Mouse (Mus musculus) megakaryocyte-erythroid progenitor cell, adult 5-6 weeks (primary cell): ENCODE measurements around the gene Ephb1. TPM values are rescaled to one million over a fixed set of nuclear protein-coding genes. Genes with fewer than 3 reads are reported as not detected.

Experiments used
- ATAC-seq: replicated peaks from 2 replicates; pipeline ENCODE4 v1.8.0; 2016; ENCODE audit warnings: mild to moderate bottlenecking, inconsistent platforms; ENCODE audit not compliant: severe bottlenecking, poor library complexity, low FRiP score, low TSS enrichment
- total RNA-seq, 2 experiments: library from RNA; stranded (forward) in 1 of 2; stranded (reverse) in 1 of 2; fragments of 200-1000, 215-1000 nt in 1 of 2; fragments of >200 nt in 1 of 2; fragmentation: Nextera tagmentation in 1 of 2; gene quantifications; 2 replicates each; pipeline ENCODE4 v1.2.3; 2014 to 2017

The Ephb1 gene
- total RNA-seq, 2 experiments from 2014 or later = 0.09 TPM; not detected in 1

DNA sequence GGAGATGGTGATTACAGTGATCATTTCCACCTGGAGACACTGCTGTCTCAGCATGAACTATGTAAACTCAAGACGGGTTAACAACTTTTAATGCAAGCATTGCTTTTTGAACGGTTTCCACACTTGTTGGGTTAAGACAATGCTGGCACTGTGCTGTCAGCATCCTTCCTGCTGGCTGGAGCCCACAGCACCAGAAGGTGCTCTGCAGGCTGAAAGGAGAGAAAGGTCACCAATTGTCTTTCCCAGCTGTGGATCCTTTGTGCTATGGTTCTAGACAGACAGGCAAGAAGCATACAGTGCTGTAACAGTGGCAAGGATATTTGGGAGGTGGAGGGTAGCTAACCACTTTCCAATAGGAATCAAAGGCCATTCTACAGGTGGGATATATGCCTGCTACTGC lies 328.4 kb downstream of the Ephb1 start:
- no peak for ATAC-seq

DNA sequence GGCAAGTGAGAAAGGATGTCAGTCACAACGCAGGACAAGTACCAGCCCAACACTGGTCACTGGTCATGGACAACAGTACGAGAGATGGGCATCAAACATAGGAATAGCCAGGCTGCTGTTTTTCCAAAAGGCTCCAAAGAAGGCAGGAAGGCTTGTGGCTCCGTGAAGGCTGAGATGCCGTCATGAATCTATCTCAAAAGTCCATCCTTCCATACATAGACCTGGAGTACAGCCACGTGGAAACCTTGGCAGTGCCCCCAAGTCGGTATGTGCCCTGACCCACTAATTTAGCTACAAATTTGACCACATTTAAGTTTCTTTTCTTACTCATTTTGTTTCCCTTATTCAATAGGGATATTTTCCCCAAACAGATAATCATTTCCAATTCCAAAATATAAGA lies 329.4 kb downstream of the Ephb1 start:
- no peak for ATAC-seq

DNA sequence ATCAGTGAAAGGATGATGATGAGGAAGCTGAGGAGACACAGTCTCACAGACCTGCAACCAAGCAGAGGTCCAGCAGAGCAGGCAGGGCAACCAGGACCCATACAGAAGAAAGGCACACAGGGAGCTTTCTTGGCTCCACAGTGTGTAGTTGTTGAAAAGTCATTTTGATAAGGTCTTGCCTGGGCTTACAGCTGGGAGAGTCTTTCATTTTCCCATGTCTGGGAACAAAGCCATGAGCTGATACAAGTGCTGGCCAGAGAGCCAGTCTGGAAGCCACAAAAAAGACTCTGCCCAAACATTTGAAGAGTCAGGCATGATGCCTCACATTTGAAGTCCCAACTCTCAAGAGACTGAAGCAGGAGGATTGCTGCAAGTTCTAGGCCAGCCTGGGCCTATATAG lies 339.0 kb downstream of the Ephb1 start:
- no peak for ATAC-seq

DNA sequence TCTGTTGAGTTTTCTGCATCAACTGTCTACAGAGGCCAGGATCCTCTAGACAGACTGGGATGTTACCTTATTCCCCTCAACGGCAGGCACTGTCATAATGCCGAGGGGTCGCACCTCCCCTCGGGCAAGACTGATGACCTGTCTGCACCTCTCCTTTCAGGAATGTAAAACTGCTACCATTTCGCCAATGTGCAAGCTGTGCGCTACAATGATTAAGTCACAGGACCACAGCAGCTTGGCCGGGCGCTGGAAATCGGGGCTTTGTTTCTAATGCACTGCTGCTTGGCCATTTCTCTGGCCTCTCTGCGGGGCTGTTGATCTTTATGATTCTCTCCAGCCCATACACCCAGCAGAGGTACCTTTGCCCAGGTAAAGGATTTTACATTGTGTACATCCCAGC lies 346.8 kb downstream of the Ephb1 start:
- no peak for ATAC-seq

DNA sequence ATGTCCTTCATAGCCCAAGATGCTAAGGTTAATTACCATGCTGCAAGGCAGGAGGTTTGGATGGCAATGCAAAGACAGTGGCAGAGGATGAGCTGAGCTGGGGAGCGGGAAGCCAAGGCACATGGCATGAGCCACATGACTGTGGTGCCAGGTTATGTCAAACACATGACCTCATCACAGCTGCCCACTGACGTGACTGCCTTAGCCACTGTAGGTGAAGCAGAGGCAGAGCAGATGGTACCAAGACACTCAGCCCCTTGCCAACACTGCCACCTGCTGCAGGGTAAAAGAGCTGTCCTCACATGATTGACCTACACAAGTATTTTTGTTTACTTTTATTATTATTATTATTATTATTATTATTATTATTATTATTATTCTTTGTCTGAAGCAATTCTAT lies 348.0 kb downstream of the Ephb1 start:
- peak; percentile 93 for ATAC-seq

DNA sequence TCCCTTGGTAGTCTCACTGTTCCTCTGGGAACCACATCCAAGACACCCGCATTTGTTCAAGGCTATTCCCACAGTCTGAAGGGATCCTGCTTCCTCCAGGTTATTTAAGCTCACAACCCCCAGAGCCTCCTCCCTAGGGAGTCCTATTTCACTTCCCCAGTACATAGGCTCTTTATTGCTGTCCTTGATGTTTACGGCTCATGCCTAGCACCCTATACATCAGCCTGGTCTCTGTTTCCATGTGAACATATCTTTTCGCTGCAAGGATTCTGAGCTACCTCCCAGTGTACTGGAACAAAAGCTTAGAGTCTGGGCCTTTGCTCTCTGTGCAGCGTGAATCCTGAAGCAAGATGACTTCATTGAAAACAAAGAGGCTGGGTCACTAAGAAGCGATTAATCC lies 351.6 kb downstream of the Ephb1 start:
- ATAC-seq = no peak

DNA sequence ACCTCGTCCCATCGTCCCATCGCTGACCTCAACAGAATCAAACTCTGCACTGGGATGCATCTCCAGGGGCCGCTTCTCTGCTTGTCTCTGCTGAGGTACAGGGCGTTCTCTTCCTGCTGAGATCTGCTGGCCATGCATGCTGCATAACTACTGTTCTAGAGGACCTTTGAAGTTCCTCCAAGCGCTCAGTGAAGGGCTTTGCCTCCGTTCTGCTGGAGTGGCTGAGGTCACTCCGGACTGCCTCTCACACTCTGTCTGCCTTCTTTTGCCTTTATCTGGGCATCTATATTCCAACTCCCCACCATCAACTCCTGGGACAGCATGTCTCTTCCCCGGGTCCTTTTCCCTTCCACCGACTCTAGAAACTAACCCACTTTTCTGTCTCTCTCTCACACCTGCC lies 352.3 kb downstream of the Ephb1 start:
- ATAC-seq = no peak

DNA sequence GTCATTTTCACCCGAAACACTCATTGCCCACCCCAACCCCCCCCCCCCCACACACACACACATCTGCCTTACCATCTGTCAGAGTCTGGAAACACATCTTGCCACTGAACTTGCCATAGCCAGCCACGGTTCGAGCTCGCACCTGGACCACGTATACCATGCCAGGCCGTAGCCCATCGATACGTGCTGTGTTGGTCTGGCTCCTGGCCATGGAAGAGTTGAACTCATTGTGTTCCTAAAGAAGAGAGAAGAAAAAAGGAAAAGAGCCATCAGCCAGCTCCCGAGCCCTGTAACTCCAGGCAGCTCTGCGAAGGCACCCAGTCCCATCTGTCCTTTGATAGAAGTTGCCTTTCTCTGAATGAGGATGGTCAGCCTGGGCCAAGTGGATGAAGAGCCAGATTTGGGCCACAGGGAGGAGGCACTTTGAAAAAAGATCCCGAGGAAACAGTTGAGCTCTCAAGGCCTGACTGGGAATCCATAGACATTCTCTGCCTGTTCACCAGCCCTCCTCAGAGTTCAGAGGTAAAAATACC lies 352.8 kb downstream of the Ephb1 start:
- ATAC-seq = no peak

DNA sequence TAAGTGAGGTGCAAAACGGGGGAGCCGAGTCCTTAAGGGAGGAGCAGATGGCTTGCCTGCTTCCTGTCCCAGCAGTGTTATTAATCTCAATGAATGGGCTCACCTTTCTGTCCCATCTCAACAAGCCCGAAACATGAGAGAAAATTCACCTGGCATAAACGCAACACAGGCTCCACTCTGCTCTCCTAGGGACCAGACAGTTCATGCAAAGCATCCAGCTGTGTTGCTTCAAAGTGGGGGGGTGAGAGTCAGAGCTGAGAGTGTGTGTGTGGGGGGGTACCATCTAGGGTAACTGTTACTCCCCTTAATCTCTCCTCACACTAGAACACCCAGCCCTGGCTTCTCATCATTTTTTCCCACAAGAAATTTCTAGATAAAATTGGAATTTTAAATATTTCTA lies 354.8 kb downstream of the Ephb1 start:
- no peak for ATAC-seq

DNA sequence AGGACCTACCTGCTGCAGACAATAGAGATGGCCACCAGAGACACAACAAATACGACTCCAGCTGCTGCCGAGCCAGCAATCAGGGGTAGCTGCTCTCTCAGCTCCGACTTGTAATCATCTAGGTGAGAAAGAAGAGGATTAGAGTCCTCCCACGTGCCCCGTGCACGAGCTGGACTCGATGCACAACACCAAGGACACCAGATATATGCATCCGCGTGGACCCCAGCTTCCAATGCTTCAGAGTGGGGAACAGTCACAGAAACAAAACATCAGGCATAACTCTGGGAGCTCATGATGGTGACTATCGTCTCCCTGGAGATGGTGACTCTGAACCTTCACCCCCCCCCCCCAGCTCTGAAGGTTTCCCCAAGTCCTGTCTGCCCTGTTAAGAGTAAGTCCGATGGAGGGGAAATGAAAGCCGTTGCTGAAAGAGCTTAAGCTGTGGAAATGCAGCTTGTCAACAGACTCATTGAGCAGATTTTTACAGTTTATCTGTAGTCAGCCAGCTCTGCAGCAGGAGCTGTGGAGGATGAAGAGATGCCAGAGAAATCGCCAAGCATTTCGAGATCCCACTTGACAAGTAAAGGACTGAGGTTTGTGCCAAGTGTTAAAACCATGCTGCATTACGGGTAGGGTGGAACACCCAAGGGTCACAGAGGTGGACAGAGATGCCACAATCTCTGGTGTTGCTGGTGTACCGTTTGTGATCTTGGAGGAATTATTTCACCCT lies 357.6 kb downstream of the Ephb1 start:
- no peak for ATAC-seq

DNA sequence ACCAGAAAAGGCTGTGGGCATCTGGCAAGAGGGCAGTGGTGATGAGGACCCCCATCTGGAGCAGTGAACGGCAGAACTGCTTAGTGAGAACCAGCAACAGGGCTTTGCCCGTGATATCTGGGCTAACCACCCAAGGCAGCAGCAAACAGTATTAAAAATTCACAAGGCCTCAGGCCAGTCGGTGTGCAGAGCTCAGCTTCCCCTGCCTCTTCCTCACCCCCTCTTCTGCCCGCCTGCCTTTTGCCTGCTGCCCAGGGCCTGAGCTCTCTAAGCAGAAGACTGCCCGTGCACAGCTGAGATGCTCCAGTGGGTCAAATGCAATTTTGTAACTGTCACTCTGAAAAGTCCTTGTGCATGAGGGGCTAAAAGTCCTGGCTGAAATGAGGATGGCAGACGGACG lies 358.3 kb downstream of the Ephb1 start:
- ATAC-seq = peak; percentile 9; the same call in 1 of the 2 replicates

DNA sequence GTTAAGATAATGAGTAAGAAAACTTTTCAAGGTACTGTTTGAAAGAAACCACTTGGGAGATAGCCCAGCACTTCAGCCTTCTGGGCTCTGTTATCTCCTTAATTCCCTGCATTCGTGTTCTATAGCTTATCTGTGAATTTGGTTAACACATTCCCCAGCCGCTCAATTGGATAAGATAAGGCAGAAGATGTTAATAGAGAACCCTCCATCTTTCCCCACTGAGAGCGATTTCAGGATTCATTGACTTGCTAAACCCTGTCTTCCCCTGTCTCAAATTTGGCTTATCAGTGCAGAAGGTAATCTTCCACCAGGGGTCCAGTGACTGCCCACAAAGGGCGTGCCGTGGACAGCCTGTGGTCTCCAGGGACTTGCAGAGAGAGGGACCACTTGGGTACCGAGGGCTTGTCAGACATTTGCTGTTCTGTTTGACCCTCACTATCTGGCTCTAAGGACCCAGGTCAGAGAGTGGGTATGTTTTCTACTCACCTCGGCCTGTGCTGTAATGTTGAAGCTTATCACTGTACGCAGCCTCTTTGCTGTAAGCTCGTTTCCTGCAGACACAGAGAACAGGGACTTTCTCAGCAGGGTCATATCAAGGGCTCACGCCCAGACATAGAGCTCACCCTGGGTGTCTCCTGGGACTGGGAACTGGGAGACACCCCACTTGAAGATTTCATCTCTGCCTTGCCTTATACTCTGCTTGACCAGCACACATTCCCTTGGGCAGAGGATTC lies 358.9 kb downstream of the Ephb1 start:
- ATAC-seq = peak; percentile 92

DNA sequence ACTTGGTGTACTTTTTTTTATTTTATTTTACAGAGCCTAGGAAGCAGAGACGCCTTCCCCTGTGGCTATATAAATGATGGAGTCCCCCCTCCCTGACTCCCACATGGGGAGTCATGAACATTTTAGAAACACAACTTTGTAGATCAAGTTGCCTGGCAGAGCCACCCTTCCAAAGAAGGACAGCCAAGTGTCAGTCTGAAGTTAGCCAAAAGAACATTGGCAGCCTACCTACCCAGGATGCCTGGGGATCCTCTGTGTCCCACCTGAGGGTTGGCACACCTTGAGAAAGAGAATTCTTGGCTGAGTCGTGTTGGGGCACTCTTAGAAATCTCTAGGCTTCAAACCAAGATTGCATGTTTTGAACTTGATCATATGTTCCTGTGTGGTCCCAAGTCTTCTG lies 360.4 kb downstream of the Ephb1 start:
- no peak for ATAC-seq

DNA sequence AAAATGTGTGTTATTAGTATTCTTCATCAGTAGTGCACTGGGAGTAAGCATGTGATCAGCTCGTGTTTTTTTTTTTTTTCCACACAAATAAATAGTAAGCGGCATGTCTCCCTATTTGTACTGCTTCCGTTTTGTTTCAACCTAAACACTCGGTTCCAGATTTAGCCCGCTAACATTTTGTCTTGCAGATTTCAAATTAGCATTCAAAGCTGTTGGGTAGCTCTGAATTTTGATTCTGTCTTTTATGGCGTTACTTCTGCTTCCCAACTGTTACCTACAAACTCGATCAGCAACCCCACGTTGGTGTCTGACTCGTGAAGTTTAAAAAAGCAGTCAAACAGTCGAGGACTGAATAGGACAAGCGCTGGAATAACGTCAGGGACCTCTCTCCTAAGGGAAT lies 363.7 kb downstream of the Ephb1 start:
- ATAC-seq = no peak

DNA sequence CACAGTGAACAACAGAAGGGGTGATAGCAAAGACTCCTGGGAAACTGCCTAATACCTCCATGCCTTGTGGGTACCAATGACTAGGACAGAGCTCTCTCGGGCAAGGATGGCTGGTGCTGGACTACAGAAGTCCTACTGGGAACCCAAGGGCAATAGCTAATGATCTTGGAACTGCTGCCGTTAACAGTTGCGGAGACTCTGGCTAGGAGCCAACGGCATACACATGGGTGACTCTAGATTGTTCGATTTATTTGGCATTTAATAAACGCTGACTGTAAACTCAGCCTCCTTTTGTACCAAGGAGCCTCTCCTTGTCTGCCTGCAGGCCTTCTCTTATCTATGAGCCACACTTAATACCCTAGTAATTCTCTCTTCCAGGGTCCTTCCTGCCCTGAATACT lies 364.5 kb downstream of the Ephb1 start:
- ATAC-seq = peak; percentile 41

DNA sequence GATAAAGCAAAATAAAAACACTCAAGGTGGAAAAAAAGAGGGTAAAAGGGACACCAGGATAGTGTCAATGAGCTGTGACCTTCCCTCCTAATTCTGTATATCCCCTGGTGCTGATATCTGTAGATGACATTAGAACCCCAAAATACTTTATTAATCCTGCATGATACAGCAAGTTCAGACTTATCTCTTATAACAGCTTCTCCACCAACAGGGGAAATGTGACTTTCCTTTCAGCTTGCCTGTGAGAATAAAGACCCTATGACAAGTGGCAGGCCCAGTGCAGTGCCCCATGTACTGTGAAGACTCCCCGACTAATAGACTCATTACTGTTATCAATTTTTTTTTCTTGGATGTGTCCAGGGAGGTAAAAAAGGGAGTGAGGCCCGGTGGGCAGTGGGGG lies 367.6 kb downstream of the Ephb1 start:
- peak; percentile 55 for ATAC-seq

DNA sequence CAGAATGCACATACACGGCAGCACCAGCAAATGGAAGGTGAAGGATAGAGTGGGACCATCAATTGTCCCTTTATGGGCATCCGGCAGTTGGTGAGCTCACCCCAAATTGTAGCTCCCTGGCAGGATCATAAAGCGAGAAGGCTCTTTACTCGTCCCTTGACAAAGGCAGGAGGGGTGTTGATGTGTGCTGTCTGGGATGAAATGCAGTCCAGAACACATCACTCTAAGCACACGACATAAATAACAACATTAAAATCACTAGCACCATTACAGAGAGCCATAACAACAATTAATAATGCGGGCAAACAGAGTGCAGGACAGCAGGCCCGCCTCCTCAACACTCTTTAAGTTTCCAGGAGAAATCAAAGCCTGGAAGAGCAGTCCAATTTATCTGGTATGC lies 372.1 kb downstream of the Ephb1 start:
- no peak for ATAC-seq

DNA sequence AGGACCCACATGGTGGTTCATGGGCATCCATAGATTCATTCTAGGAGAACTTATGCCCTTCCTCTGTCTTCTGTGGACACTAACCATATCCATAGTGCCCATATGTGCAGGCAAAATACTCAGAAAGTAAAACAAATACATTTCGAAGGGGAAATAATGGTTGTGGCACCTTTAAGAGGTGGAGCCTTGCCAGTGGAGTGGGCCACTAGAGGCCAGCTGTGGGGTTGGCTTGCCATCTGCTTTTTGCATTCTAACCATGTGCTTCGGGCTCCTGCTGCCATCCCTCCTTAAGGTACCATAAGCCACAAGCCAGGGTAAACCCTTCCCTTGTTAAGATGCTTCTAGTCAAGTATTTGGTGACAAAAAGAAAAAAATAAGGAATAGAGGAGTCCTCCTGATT lies 373.3 kb downstream of the Ephb1 start:
- ATAC-seq = no peak

DNA sequence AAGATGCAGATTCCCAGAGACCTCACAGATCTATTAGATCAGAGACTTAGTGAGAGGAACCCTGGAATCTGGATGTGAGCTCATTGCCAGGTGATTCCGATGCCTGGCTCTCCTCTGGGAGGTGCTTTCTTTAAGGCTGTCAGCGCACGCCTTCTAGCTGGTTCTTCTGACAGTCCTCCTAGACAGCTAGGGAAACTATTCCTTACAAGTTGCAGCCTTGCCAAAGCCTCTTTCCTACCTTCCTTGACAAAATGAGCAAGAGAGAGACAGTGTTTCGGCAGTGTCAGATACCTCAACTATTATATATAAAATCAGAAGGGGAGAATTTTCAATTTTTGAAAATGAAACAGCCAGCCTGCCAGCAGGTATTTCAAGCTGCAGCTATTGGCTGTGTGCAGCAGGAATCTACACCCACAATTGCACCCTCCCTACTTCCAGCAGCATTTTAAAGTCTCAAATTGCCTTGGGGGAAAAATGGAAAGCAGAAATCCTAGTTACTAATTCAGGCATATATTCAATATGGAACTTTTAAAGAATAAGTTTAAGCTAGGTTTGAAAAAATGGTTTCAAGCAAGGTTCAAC lies 377.5 kb downstream of the Ephb1 start:
- ATAC-seq = no peak

DNA sequence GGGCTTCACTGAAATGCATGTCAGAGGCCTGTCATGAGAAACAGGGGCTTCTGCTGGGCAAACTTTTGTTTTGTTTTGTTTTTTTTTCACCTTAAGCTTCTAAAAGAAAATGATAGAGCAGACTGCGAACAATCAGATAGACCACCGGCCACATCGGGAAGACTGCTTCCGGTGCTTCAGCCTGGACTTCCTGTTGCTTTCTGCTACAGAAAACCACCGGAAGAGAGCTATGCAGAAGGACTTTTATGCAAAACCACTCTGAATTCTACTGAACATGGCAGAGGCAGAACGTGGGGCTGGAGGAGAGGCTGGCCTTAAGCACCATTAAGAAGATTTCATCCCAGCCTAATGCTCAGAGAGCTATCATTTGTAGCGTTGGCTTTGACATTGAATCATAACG lies 382.2 kb downstream of the Ephb1 start:
- ATAC-seq = no peak

DNA sequence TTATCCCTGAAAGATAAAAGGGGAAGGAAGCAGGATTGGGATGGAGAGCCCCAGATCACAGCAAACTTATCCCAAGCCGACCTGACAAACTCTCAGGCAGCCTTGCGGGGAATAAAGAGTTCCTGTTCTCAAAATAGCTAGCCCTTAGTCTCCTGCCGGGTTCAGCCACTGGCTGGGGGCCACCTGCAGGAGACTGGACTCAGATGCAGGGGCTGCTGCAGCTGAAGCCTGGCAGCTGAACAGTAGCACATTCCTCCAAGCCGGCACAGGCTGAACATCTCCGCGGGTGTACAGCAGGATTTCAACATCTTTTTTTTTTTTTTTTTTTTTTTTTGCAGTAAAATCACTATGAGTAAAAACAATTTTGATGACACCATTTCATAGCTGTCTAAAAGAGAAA lies 382.7 kb downstream of the Ephb1 start:
- no peak for ATAC-seq
